Mouse (Mus musculus) CD4-positive naive resting alpha-beta T cell, adult 57 days (primary cell): ENCODE measurements around the gene Sbf2. TPM values are rescaled to one million over a fixed set of nuclear protein-coding genes. Genes with fewer than 3 reads are reported as not detected.

Experiments
- total RNA-seq: library from RNA; stranded (reverse); gene quantifications from one replicate; pipeline ENCODE4 v1.2.4, GENCODE M21; 2023

Sbf2 gene
- total RNA-seq = 10.7 TPM

DNA sequence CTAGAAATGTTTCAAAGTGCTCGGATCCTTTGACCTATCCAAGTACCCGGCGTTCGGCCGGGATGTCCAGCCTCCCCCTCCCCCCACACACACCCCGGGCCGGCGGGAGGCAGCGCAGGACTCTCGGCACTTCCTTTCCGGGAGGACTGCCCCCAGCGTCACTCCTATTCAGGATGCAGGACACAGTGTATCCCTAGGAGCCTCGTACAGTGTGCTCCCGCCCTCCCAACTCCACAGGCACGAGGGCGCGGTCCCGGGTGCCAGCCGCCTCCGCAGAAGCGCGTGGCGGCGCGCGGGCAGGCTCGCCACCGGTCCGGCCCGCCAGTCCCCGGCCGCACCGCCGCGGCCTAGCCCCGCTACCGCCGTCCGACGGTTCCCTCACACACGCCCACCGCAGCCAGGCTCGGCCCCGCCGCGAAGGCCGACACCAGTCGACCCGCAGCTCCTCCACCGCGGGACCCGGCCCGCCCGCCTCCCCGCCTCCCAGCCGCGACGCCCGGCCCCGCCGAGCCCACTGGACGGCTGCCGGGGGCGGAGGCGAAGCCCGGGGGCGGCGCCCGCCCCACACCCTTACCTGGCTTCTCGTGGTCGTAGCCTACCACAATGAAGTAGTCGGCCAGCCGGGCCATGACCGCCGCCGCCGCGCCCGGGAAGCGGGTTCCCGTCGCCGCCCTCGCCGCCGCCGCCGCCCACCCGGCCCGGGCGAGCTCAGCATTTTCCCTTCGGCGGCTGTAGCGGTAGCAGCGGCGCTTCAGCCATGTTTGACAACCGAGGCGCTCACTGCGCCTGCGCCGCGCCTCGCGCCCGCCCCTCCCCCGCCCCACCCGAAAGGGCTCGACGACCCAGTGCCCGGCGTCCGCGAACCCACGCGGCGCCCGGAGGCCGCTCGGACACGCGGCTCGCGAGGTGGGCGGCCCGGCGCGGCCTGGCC lies at the start of gene Sbf2:
TSS of gene Sbf2 (minus strand) at position 790 of the 931 bp plus-strand sequence.

DNA sequence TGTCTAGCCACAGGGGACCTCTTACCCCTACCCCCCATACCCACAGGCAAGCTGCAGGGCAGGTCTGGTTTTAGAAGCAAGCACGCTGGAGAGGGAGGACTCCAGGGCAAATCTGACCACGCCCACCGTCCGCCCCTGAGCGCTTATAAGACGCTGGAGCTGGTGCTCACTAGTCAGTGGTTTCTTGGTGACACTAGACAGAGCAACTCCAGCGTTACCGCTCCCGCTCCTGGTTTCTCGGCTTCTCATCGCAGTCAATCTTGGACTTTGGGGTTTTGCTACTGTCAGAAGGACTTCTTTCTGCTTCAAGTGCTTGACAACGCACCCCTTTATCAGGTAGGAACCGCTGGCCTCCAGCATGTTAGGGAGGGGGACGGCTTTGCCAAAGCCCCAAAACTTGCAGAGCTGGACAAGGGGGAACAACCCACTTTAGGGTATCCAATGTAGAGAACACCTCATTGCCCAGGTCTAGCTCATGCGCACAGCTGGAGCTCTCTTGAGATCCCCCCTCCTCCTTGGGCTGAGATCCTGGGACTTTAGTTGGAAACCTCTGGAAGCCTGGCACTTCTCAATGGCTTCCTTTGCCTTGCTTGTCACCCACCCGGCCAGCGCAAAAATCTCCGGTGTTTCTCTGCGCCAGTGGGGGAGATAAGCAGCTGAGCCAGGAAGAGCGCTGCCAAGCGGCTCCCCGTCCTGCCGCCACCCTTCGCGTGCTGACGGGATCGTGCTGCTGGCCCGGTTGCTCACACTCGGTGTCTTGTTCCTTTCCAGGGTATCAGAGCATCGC lies 13.0 kb upstream of the Sbf2 start, which contains the start of gene Adm:
TSS of gene Adm (plus strand) at position 176 of the 787 bp plus-strand sequence.

Other genes starting within 250 kb of the Sbf2 start
- 1.2 TPM for gene Adm, start 12.7 kb upstream of the Sbf2 start, total RNA-seq
- 20.8 TPM for gene Ampd3, start 153.3 kb upstream of the Sbf2 start, total RNA-seq
- gene Rnf141, start 229.5 kb upstream of the Sbf2 start, total RNA-seq = 13.3 TPM
- gene Lyve1, start 248.3 kb upstream of the Sbf2 start, total RNA-seq = not detected